Mouse (Mus musculus): ENCODE results near the gene Zbtb22. TPM values are rescaled to one million over a fixed set of nuclear protein-coding genes. Genes with fewer than 3 reads are reported as not detected.
A peak's percentile ranks its signal among the peaks of the same experiment; 100 is the strongest.

The Zbtb22 gene
- polyA plus RNA-seq, 1 experiment from 2014 or later = 20.6 TPM

DNA sequence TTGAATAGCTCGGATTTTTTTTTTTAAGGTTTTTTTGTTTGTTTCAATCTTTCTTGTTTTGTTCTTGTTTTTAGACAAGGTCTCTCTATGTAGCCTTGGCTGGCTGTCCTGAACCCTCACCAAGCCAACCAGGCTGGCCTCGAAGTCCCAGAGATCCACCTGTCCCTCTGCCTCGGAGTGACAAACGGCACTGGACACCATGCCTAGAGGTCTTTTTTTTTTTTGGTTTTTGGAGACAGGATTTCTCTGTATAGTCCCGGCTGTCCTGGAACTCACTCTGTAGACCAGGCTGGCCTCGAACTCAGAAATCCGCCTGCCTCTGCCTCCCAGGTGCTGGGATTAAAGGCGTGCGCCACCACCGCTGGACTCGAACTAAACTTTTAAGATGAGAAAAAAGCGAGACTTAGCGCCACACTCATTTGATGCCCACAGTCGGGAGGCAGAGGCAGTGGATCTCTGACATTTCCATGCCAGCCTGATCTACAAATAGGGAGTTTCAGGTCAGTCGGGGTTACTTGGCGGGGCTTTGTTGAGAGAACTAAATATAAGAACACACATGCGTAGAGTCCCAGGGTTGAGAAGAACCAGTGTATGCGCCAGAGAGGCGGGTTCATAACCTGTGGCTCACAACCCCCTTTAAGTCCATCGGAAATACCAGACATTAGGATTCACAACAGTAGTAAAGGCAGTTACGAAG is 12.7 kb downstream of the Zbtb22 start:
- Histone ChIP-seq H3K9me3 (no peaks in the 10 kb centered on the region), H3K27me3 (no peaks in the 10 kb centered on the region), H3K27ac (0 out of 2 replicates have a peak overlapping the region, but pooled peaks have one; percentile 98), H3K4me1 (peaks cover 23% of the 10 kb centered on the region), H3K9ac (peak overlapping the region; percentile 79), H3K4me3 (peak overlapping the region; percentile 79), H3K4me2 (peak overlapping the region; percentile 92), H3K36me3 (peaks cover 26% of the 10 kb centered on the region)
- ATAC-seq (ENCODE audit: borderline replicate concordance, extremely low read depth, low FRiP score, low TSS enrichment) = no peak
- WGBS = 57% methylated on average over 21 of the region's 21 CpGs

GRCm38 (mm10) chr17:33929371-33930279 is 13.9 kb downstream of the Zbtb22 start, which contains the start of gene Rgl2:
Rgl2 (plus strand) TSS chr17:33929543.
- WGBS = under 1% methylated on average over 75 of the region's 80 CpGs
- ATAC-seq (ENCODE audit: borderline replicate concordance, extremely low read depth, low FRiP score, low TSS enrichment) = peak; percentile 85
- peak within 1 kb of the TSS; percentile 79 for H3K9ac ChIP-seq
- peak within 1 kb of the TSS; percentile 79 for H3K4me3 ChIP-seq
- H3K36me3 ChIP-seq = peaks cover 29% of the 10 kb centered on the region
- no peaks in the 10 kb centered on the region for H3K27me3 ChIP-seq
- H3K9me3 ChIP-seq = no peaks in the 10 kb centered on the region
- H3K4me1 ChIP-seq = peaks cover 23% of the 10 kb centered on the region
- H3K4me2 ChIP-seq = peak within 1 kb of the TSS; percentile 92
- peak within 1 kb of the TSS; percentile 98 for H3K27ac ChIP-seq

DNA sequence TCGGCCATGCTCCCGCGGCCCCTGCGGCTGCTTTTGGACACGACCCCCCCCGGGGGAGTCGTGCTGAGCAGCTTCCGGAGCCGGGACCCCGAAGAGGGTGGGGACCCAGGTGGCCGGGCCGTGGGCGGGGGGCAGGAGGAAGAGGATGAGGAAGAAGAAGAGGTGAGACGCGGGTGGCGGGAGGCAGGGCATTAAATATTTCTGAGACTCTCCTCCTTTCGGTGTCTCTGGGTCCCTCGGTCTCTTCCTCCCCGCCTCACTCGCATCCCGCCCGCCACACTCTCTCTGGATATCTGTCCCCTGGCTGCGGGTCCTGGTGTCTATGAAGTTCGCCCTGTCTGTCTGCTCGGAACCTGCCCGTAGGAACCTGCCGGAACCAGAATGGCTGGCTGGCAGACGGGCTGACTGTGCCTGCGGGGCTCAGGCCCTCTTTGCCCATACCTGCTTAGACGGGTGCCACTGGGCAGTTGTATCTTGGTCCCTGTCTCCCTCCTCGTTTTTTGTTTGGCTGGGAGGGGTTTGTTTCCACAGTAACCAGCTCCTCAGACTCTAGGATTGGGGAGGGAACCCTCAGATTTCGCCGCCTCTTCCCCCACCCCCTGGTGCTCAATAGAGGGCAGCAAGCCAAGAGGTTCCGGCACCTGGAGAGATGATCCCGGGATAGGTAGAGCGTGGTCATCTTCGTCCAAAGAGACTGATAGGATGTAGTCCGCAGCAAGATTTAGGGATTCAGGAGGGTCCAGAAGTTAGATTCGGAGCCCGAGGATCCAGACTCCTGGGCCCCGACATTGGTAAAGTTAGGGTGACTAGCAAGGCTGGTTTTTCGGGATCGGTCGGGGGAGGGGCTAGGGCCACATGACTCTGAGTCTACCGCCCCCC is 14.8 kb downstream of the Zbtb22 start:
- under 1% methylated on average over 38 of the region's 45 CpGs for WGBS
- H3K4me3 ChIP-seq = peak overlapping the region; percentile 79

DNA sequence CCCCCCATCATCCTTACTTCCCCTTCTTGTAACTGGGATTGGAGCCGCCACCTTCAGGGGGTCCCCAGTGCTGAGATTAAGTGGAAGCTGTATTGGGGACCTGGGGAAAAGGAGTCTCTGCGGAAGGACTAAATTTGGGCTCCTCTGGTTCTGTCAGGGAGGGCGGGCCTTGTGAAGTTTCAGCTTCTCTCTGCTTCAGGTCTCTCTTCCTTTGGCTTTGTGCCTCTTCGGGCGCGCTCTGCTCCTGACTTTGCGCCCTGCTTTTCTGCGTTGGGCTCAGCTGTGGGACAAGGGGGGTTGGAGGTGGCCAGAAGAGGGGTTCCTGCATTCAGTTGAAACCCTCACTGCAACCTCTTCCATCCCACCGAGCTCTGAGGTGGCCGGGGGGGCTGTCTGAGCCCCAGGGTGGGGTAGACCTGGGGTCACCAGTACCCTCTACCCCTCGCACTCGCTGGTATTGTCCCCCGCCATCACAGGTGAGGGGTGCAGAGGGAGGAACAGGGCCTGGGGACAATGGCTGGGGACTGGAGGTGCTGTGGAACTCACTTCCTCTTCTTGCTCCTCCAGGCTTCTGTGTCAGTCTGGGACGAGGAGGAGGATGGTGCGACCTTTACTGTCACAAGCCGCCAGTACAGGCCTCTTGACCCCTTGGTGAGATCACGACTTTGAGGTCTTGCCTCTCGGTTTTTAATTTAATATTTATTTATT is 15.6 kb downstream of the Zbtb22 start:
- peaks cover 23% of the 10 kb centered on the region for H3K4me1 ChIP-seq
- 38% methylated on average over 18 of the region's 18 CpGs for WGBS
- peak overlapping the region; percentile 76 for H3K9ac ChIP-seq
- peak overlapping the region; percentile 79 for H3K4me3 ChIP-seq
- ATAC-seq (ENCODE audit: borderline replicate concordance, extremely low read depth, low FRiP score, low TSS enrichment) = no peak
- H3K27me3 ChIP-seq = no peaks in the 10 kb centered on the region
- peak overlapping the region; percentile 92 for H3K4me2 ChIP-seq
- H3K9me3 ChIP-seq = no peaks in the 10 kb centered on the region
- peaks cover 27% of the 10 kb centered on the region; the same call in 1 of the 2 replicates for H3K36me3 ChIP-seq
- H3K27ac ChIP-seq = no peak overlapping the region; the same call in 1 of the 2 replicates

More for the DNA sequence above, 14.8 kb downstream of the Zbtb22 start:
- no peaks in the 10 kb centered on the region for H3K9me3 ChIP-seq
- peaks cover 23% of the 10 kb centered on the region for H3K4me1 ChIP-seq
- no peaks in the 10 kb centered on the region for H3K27me3 ChIP-seq
- peak overlapping the region; percentile 98 for H3K27ac ChIP-seq
- peak; percentile 2; the same call in 1 of the 2 replicates for ATAC-seq (ENCODE audit: borderline replicate concordance, extremely low read depth, low FRiP score, low TSS enrichment)
- H3K36me3 ChIP-seq = peaks cover 28% of the 10 kb centered on the region
- peak overlapping the region; percentile 76 for H3K9ac ChIP-seq
- peak overlapping the region; percentile 92 for H3K4me2 ChIP-seq

DNA sequence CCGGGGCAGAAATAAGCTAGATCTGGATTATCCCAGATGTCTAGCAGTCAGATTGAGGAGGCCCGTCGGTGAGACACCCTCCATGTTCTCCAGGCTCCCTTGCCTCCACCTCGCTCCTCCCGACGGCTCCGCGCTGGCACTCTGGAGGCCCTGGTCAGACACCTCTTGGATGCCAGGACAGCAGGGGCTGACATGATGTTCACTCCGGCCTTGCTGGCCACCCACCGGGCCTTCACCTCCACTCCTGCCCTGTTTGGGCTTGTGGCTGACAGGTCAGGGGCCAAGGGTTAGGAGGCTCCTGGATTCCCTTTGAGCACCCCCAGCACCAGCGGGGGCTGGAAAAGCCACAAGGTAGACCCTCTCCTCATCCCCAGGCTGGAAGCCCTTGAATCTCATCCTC is 16.2 kb downstream of the Zbtb22 start:
- peaks cover 23% of the 10 kb centered on the region for H3K4me1 ChIP-seq
- no peak overlapping the region for H3K4me2 ChIP-seq
- H3K9me3 ChIP-seq = no peaks in the 10 kb centered on the region
- no peak overlapping the region for H3K9ac ChIP-seq
- no peaks in the 10 kb centered on the region for H3K27me3 ChIP-seq
- WGBS = 87% methylated on average over 11 of the region's 11 CpGs
- H3K36me3 ChIP-seq = peaks cover 29% of the 10 kb centered on the region; the same call in 1 of the 2 replicates
- H3K27ac ChIP-seq = no peak overlapping the region
- no peak for ATAC-seq (ENCODE audit: borderline replicate concordance, extremely low read depth, low FRiP score, low TSS enrichment)
- H3K4me3 ChIP-seq = no peak overlapping the region

DNA sequence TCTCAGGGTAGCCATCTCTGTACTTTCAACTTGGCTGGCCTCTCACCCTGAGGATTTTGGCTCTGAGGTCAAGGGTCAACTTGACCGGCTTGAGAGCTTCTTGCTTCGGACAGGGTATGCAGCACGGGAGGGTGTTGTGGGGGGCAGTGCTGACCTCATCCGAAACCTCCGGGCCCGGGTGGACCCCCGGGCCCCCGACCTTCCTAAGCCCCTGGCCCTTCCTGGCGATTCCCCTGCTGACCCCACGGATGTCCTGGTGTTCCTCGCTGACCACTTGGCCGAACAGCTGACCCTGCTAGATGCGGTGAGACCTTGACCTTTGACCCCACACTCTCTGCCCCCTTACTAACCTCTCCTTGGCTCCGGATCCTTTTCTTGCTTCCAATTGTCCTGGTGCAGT is 16.7 kb downstream of the Zbtb22 start:
- no peak overlapping the region for H3K9ac ChIP-seq
- H3K9me3 ChIP-seq = no peaks in the 10 kb centered on the region
- no peaks in the 10 kb centered on the region for H3K27me3 ChIP-seq
- no peak overlapping the region for H3K4me2 ChIP-seq
- 82% methylated on average over 14 of the region's 14 CpGs for WGBS
- H3K27ac ChIP-seq = no peak overlapping the region
- no peak for ATAC-seq (ENCODE audit: borderline replicate concordance, extremely low read depth, low FRiP score, low TSS enrichment)
- H3K36me3 ChIP-seq = peaks cover 34% of the 10 kb centered on the region; the same call in 1 of the 2 replicates
- H3K4me3 ChIP-seq = no peak overlapping the region
- peaks cover 23% of the 10 kb centered on the region for H3K4me1 ChIP-seq

DNA sequence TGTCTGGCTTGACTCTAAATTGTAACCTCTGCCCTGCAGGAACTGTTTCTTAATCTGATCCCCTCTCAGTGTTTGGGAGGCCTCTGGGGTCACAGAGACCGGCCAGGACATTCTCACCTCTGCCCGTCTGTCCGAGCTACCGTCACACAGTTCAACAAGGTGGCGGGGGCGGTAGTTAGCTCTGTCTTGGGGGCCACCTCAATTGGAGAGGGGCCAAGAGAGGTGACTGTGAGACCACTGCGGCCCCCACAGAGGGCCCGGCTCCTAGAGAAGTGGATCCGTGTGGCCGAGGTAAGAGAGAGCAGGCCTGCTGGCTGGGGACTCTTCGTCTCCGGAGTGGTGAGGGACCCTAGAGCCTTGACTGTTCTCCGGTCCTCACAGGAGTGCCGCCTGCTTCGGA is 17.3 kb downstream of the Zbtb22 start:
- WGBS = 90% methylated on average over 15 of the region's 15 CpGs
- Histone ChIP-seq H3K9me3 (no peaks in the 10 kb centered on the region), H3K4me3 (no peak overlapping the region), H3K4me2 (no peak overlapping the region), H3K27ac (no peak overlapping the region), H3K36me3 (peaks cover 36% of the 10 kb centered on the region; the same call in 1 of the 2 replicates), H3K9ac (no peak overlapping the region), H3K27me3 (no peaks in the 10 kb centered on the region), H3K4me1 (peaks cover 19% of the 10 kb centered on the region)
- ATAC-seq (ENCODE audit: borderline replicate concordance, extremely low read depth, low FRiP score, low TSS enrichment) = no peak

- Histone ChIP-seq H3K4me3 (no peak overlapping the region), H3K9me3 (no peaks in the 10 kb centered on the region), H3K36me3 (peaks cover 36% of the 10 kb centered on the region; the same call in 1 of the 2 replicates), H3K4me1 (peaks cover 22% of the 10 kb centered on the region), H3K27me3 (no peaks in the 10 kb centered on the region), H3K9ac (no peak overlapping the region), H3K27ac (no peak overlapping the region), H3K4me2 (no peak overlapping the region)
- WGBS = 80% methylated on average over 21 of the region's 21 CpGs
- no peak for ATAC-seq (ENCODE audit: borderline replicate concordance, extremely low read depth, low FRiP score, low TSS enrichment)
Measured at GRCm38 (mm10) chr17:33935422-33936055, 19.8 kb downstream of the Zbtb22 start.

GRCm38 (mm10) chr17:33936993-33937392 is 21.3 kb downstream of the Zbtb22 start:
- no peak overlapping the region for H3K9ac ChIP-seq
- no peak overlapping the region for H3K4me2 ChIP-seq
- H3K4me3 ChIP-seq = no peak overlapping the region
- no peak for ATAC-seq (ENCODE audit: borderline replicate concordance, extremely low read depth, low FRiP score, low TSS enrichment)
- H3K36me3 ChIP-seq = peaks cover 36% of the 10 kb centered on the region; the same call in 1 of the 2 replicates
- 77% methylated on average over 15 of the region's 15 CpGs for WGBS
- no peaks in the 10 kb centered on the region for H3K9me3 ChIP-seq
- peaks cover 21% of the 10 kb centered on the region for H3K4me1 ChIP-seq
- H3K27me3 ChIP-seq = no peaks in the 10 kb centered on the region
- H3K27ac ChIP-seq = no peak overlapping the region

GRCm38 (mm10) chr17:33938783-33939182 is 23.1 kb downstream of the Zbtb22 start:
- WGBS = 75% methylated on average over 11 of the region's 11 CpGs
- no peak for ATAC-seq (ENCODE audit: borderline replicate concordance, extremely low read depth, low FRiP score, low TSS enrichment)
- H3K4me3 ChIP-seq = peak overlapping the region; percentile 93
- peak overlapping the region; percentile 94 for H3K4me2 ChIP-seq
- no peak overlapping the region for H3K9ac ChIP-seq
- peaks cover 21% of the 10 kb centered on the region for H3K4me1 ChIP-seq
- no peak overlapping the region for H3K27ac ChIP-seq
- H3K36me3 ChIP-seq = peaks cover 30% of the 10 kb centered on the region; the same call in 1 of the 2 replicates
- H3K9me3 ChIP-seq = no peaks in the 10 kb centered on the region
- no peaks in the 10 kb centered on the region for H3K27me3 ChIP-seq

Measured in lung, embryonic 15.5 days (tissue).